Comparison of ENCODE assay signal across 9 mouse cellular contexts in genomic region chr11:98284230-98284629, GRCm38 (mm10). TPM values are rescaled to one million over a fixed set of nuclear protein-coding genes. Genes with fewer than 3 reads are reported as not detected.
DNase-seq lines count a peak whose midpoint lies in the region; ATAC-seq lines count a peak whose summit lies in the region.
"Had no signal": no experiment of that assay in that cellular context is flagged by ENCODE, and none has a peak within 500 bp of the region (broad histone marks: within the 10 kb centered on the region; RNA-seq: fewer than 3 reads in every experiment).

No protein-coding gene starts in this region.

- H3K4me3 ChIP-seq in limb, embryonic 10.5 days: peak overlapping the region; percentile 30

- H3K4me1 ChIP-seq in limb, embryonic 10.5 days: peaks cover 9% of the 10 kb centered on the region

- 3% methylated on average over 16 of the region's 17 CpGs for WGBS in limb, embryonic 10.5 days

- intact Hi-C loops in gastrocnemius, postnatal 36 days (cut with DNase I): no loop called here

- H3K27me3 ChIP-seq in limb, embryonic 10.5 days (ENCODE audit: low read depth, poor library complexity, severe bottlenecking): peaks cover 45% of the 10 kb centered on the region

- ATAC-seq in common myeloid progenitor, adult 5-6 weeks (replicated peaks; ENCODE audit: low read depth, poor library complexity, severe bottlenecking): peak; percentile 66
- peak; percentile 35 for ATAC-seq in granulocyte monocyte progenitor cell, adult 5-6 weeks (replicated peaks; ENCODE audit: poor library complexity, severe bottlenecking)

- H3K27ac ChIP-seq in limb, embryonic 10.5 days: no peak overlapping the region

- no peaks in the 10 kb centered on the region for H3K9me3 ChIP-seq in limb, embryonic 10.5 days (replicated peaks)

- DNase-seq in layer of hippocampus, adult 9-11 months: peak; percentile 44
- no peak for DNase-seq in layer of hippocampus, postnatal 25 days (ENCODE audit: extremely low spot score in 1 of 2, low spot score in 1 of 2)
- peak; percentile 44 for DNase-seq in limb, embryonic 10.5 days (ENCODE audit: low spot score)
- peak; percentile 54 for DNase-seq in retina, postnatal 7 days (ENCODE audit: low read depth, low spot score)
- no peak for DNase-seq in gastrocnemius, postnatal 36 days
- no peak for DNase-seq in T-cell, adult 2 months (ENCODE audit: low spot score)

- H3K36me3 ChIP-seq in limb, embryonic 10.5 days: peaks cover 6% of the 10 kb centered on the region

RNA-seq across cellular contexts. Expression of gene Neurod2, which starts 45.2 kb away (rescaled TPM):
- total RNA-seq in layer of hippocampus, postnatal 25 days (2021): 100 to 1,000 TPM; 139 to 148 TPM
- not detected in 2 replicates for total RNA-seq in common myeloid progenitor, adult 5-6 weeks (2017)
- not detected in 2 replicates for total RNA-seq in granulocyte monocyte progenitor cell, adult 5-6 weeks (2014; fragmentation: Nextera tagmentation)
- total RNA-seq in granulocyte monocyte progenitor cell, adult 5-6 weeks (2017): not detected in 2 replicates
- not detected in 2 replicates for polyA plus RNA-seq in limb, embryonic 10.5 days (2016; fragmentation: Nextera tagmentation; extraction: Ambion mirVana)
- total RNA-seq in gastrocnemius, postnatal 36 days (2021): not detected
- total RNA-seq: liver, adult 2 months had no signal
- polyA plus RNA-seq: liver, adult 2 months had no signal

Comparison
In these comparisons a context has a peak if more than half of its experiments do, and no peak if none do; other contexts are left out.
1. DNase-seq: peak in layer of hippocampus, adult 9-11 months (single experiment), limb, embryonic 10.5 days (single experiment) and retina, postnatal 7 days (single experiment); none in layer of hippocampus, postnatal 25 days (0 of 2), gastrocnemius, postnatal 36 days (0 of 2) and T-cell, adult 2 months (single experiment).
2. RNA of gene Neurod2, which starts 45.2 kb away (total RNA-seq): 139 to 148 TPM in layer of hippocampus, postnatal 25 days; not detected in common myeloid progenitor, adult 5-6 weeks, not detected in granulocyte monocyte progenitor cell, adult 5-6 weeks and not detected in gastrocnemius, postnatal 36 days; every median in the first group is over 100 times any median in the second.